ENCODE assay signal across 16 mouse cellular contexts in the genomic region with DNA sequence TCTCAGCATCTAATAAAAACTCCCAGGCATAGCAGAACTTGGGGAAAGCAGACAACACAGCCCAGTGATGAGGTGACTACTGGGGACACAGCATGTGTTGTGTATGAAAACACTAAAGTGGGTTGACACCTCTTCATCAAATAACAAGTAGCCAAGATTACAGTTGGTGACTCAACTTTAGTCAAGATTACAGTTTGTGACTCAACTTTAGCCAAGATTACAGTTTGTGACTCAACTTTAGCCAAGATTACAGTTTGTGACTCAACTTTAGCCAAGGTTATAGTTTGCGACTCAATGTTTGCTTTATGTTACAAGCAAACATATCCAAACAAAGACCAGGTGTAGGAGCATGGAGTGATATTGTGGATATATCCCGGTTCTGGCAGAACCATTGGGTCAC.
"Had no signal": no experiment of that assay in that cellular context is flagged by ENCODE, and none has a peak within 500 bp of the region (broad histone marks: within the 10 kb centered on the region; RNA-seq: fewer than 3 reads in every experiment).

No protein-coding gene starts in this region.

- DNase-seq: lung, adult 18-20 months; lung, postnatal 10 days; lung, postnatal 4 days; midbrain, embryonic 14.5 days; right cerebral cortex, postnatal 14 days; thymus, adult 18-20 months; thymus, postnatal 14 days; thymus, postnatal 36 days had no signal

- H3K27me3 ChIP-seq: midbrain, embryonic 12.5 days; neural tube, embryonic 12.5 days; stomach, embryonic 15.5 days had no signal

- H3K9ac ChIP-seq: liver, embryonic 14.5 days; lung, embryonic 15.5 days; midbrain, embryonic 12.5 days; neural tube, embryonic 12.5 days; stomach, embryonic 15.5 days had no signal

- ATAC-seq: midbrain, embryonic 16.5 days had no signal

- H3K27ac ChIP-seq: liver, embryonic 14.5 days; lung, embryonic 15.5 days; midbrain, embryonic 10.5 days; midbrain, embryonic 12.5 days; neural tube, embryonic 12.5 days; stomach, embryonic 15.5 days had no signal

- H3K4me2 ChIP-seq: lung, embryonic 15.5 days; midbrain, embryonic 12.5 days; neural tube, embryonic 12.5 days; stomach, embryonic 15.5 days had no signal

- H3K36me3 ChIP-seq: lung, embryonic 15.5 days; midbrain, embryonic 10.5 days; midbrain, embryonic 12.5 days; neural tube, embryonic 12.5 days; stomach, embryonic 15.5 days had no signal

- H3K4me3 ChIP-seq: lung, embryonic 15.5 days; midbrain, embryonic 10.5 days; midbrain, embryonic 12.5 days; myocyte; neural tube, embryonic 12.5 days; stomach, embryonic 15.5 days had no signal

- H3K9me3 ChIP-seq: lung, embryonic 15.5 days; midbrain, embryonic 10.5 days; midbrain, embryonic 12.5 days; neural tube, embryonic 12.5 days; stomach, embryonic 15.5 days had no signal

- H3K4me1 ChIP-seq: lung, embryonic 15.5 days; stomach, embryonic 15.5 days had no signal
